Mouse (Mus musculus): ENCODE results near the gene Efcab14. TPM values are rescaled to one million over a fixed set of nuclear protein-coding genes. Genes with fewer than 3 reads are reported as not detected.

Gene Efcab14
- polyA plus RNA-seq, 1 experiment, result 11.1 TPM

DNA sequence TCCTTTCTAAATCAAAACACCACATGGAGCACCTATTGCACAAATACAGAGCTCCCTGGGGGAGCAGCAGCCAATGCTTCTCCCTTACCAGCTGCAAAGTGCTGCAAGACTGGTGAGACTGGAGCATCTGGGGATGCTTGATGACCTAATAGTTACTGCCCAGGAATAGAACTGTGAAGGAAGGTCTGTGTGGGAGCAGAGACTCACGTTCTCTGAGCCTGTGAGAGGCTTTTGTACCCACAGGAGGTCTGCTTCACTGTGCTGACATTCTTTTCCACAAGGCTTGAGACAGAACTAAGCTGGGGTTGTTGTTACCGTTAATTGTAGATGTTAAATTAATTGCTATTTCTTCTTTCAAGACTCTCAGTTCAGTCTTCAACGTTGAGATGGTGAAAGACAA lies 53.3 kb downstream of the Efcab14 start:
- peaks cover 19% of the 10 kb centered on the region for H3K36me3 ChIP-seq (ENCODE audit: control insufficient read depth, insufficient read depth)
- no peaks in the 10 kb centered on the region for H3K27me3 ChIP-seq (ENCODE audit: control insufficient read depth, insufficient read depth, insufficient read length)
- no peak overlapping the region for H3K4me2 ChIP-seq (ENCODE audit: low read depth)
- H3K79me2 ChIP-seq (ENCODE audit: control insufficient read depth, insufficient read depth), result no peaks in the 10 kb centered on the region
- no peak overlapping the region for H3K4me3 ChIP-seq
- TF ChIP-seq TCF12 (IDR thresholded peaks at IDR 0.05; ENCODE audit: insufficient read depth, poor library complexity, severe bottlenecking), result no peak
- TF ChIP-seq POLR2AphosphoS2 (IDR thresholded peaks at IDR 0.05; ENCODE audit: insufficient read length, low read depth), result no peak
- TF ChIP-seq TCF3 (IDR thresholded peaks at IDR 0.05; ENCODE audit: insufficient read length, low read depth), result no peak
- no peak overlapping the region for H3ac ChIP-seq (ENCODE audit: control insufficient read depth, insufficient read length)

DNA sequence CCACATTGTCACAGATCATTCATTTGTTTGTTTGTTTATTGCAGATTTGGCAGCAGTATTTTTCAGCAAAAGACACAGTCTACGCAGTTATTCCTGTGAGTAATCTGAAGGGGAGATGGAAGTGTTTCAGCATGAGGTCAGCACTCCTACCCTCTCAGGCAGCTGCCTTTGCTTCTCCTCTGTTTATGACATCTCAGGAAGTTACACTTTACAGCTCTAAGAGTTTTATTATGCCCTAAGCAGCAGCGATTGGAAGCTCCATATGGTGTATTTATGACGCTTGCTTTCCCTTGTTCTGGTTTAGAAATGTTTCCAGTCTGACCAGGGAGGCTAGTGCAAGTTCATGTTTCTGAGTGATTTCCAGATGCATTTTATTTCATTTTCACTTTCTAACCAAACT lies 57.8 kb downstream of the Efcab14 start:
- Histone ChIP-seq H3K27me3 (ENCODE audit: control insufficient read depth, insufficient read depth, insufficient read length) (no peaks in the 10 kb centered on the region), H3K79me2 (ENCODE audit: control insufficient read depth, insufficient read depth) (no peaks in the 10 kb centered on the region), H3ac (ENCODE audit: control insufficient read depth, insufficient read length) (no peak overlapping the region), H3K4me2 (ENCODE audit: low read depth) (no peak overlapping the region), H3K4me3 (no peak overlapping the region), H3K36me3 (ENCODE audit: control insufficient read depth, insufficient read depth) (peaks cover 22% of the 10 kb centered on the region)
- no peak for TF ChIP-seq POLR2AphosphoS2 (IDR thresholded peaks at IDR 0.05; ENCODE audit: insufficient read length, low read depth)
- no peak for TF ChIP-seq POLR2A (IDR thresholded peaks at IDR 0.05; ENCODE audit: insufficient read length, low read depth)
- TF ChIP-seq CEBPB (IDR thresholded peaks at IDR 0.05; ENCODE audit: insufficient read depth, poor library complexity, severe bottlenecking), result no peak
- no peak for TF ChIP-seq MYOD1 (IDR thresholded peaks at IDR 0.05; ENCODE audit: control insufficient read depth in 1 of 3, insufficient read length in 2 of 3, low read depth in 2 of 3)
- no peak for TF ChIP-seq TCF12 (IDR thresholded peaks at IDR 0.05; ENCODE audit: insufficient read depth, poor library complexity, severe bottlenecking)
- TF ChIP-seq SRF (IDR thresholded peaks at IDR 0.05; ENCODE audit: control insufficient read depth, insufficient read length, low read depth), result no peak
- TF ChIP-seq E2F4 (IDR thresholded peaks at IDR 0.05; ENCODE audit: insufficient read depth), result no peak
- TF ChIP-seq MAX (IDR thresholded peaks at IDR 0.05; ENCODE audit: low read depth), result no peak
- no peak for TF ChIP-seq MYOG (IDR thresholded peaks at IDR 0.05; ENCODE audit: control insufficient read depth in 1 of 3, insufficient read depth in 1 of 3, insufficient read length in 2 of 3, low read depth in 2 of 3)
- TF ChIP-seq REST (IDR thresholded peaks at IDR 0.05; ENCODE audit: insufficient read depth, insufficient read length), result no peak
- TF ChIP-seq TCF3 (IDR thresholded peaks at IDR 0.05; ENCODE audit: insufficient read length, low read depth), result no peak
- TF ChIP-seq USF1 (IDR thresholded peaks at IDR 0.05; ENCODE audit: low read depth), result no peak

DNA sequence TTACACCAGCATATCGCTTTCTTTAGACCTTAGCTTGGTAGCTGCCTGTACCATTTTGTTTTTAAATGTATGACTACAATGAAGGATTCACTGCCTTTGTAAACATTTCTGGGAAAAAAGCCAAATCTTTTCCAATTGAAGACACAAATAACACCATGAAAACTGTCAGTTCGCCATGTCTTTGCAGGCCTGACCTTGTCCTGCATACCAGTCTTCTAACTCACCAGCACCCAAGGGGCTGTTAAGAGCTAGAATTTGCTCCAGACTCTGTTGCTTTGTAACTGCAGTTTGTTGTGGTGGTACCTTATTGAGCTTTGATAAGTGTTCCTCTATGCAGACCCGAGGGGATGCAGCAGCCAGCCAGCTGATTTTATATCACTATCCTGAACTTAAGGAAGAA lies 62.4 kb downstream of the Efcab14 start:
- no peaks in the 10 kb centered on the region for H3K27me3 ChIP-seq (ENCODE audit: control insufficient read depth, insufficient read depth, insufficient read length)
- TF ChIP-seq REST (IDR thresholded peaks at IDR 0.05; ENCODE audit: insufficient read depth, insufficient read length) (no peak), TCF3 (IDR thresholded peaks at IDR 0.05; ENCODE audit: insufficient read length, low read depth) (no peak), TCF12 (IDR thresholded peaks at IDR 0.05; ENCODE audit: insufficient read depth, poor library complexity, severe bottlenecking) (no peak), POLR2A (IDR thresholded peaks at IDR 0.05; ENCODE audit: insufficient read length, low read depth) (no peak), CEBPB (IDR thresholded peaks at IDR 0.05; ENCODE audit: insufficient read depth, poor library complexity, severe bottlenecking) (no peak), POLR2AphosphoS2 (IDR thresholded peaks at IDR 0.05; ENCODE audit: insufficient read length, low read depth) (no peak), USF1 (IDR thresholded peaks at IDR 0.05; ENCODE audit: low read depth) (no peak), E2F4 (IDR thresholded peaks at IDR 0.05; ENCODE audit: insufficient read depth) (no peak), MYOG (IDR thresholded peaks at IDR 0.05; ENCODE audit: control insufficient read depth in 1 of 3, insufficient read depth in 1 of 3, insufficient read length in 2 of 3, low read depth in 2 of 3) (no peak), SRF (IDR thresholded peaks at IDR 0.05; ENCODE audit: control insufficient read depth, insufficient read length, low read depth) (no peak), MAX (IDR thresholded peaks at IDR 0.05; ENCODE audit: low read depth) (no peak), MYOD1 (IDR thresholded peaks at IDR 0.05; ENCODE audit: control insufficient read depth in 1 of 3, insufficient read length in 2 of 3, low read depth in 2 of 3) (no peak)
- H3K4me2 ChIP-seq (ENCODE audit: low read depth), result no peak overlapping the region
- H3K4me3 ChIP-seq, result no peak overlapping the region
- H3ac ChIP-seq (ENCODE audit: control insufficient read depth, insufficient read length), result no peak overlapping the region
- no peaks in the 10 kb centered on the region for H3K79me2 ChIP-seq (ENCODE audit: control insufficient read depth, insufficient read depth)
- peaks cover 34% of the 10 kb centered on the region for H3K36me3 ChIP-seq (ENCODE audit: control insufficient read depth, insufficient read depth)

DNA sequence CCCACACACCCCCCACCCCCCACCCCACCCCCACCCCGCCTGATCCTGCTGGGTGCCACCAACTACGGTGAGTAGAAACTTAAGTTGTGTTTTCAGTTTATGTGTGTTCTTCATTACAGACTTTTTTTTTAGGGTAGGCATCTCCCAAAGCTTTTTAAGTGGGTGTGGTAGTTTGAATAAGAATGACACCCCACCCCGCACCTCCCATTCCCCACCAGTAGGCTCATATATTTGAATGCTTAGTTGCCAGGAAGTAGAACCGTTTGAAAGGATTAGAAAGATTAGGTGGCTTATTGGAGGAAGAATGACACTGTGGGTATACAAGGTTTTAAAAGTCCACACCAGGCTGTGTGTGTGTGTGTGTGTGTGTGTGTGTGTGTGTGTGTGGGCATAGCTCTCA lies 74.8 kb downstream of the Efcab14 start:
- no peak overlapping the region for H3ac ChIP-seq (ENCODE audit: control insufficient read depth, insufficient read length)
- TF ChIP-seq USF1 (IDR thresholded peaks at IDR 0.05; ENCODE audit: low read depth), result no peak
- TF ChIP-seq POLR2AphosphoS2 (IDR thresholded peaks at IDR 0.05; ENCODE audit: insufficient read length, low read depth), result no peak
- TF ChIP-seq POLR2A (IDR thresholded peaks at IDR 0.05; ENCODE audit: insufficient read length, low read depth), result no peak
- TF ChIP-seq TCF12 (IDR thresholded peaks at IDR 0.05; ENCODE audit: insufficient read depth, poor library complexity, severe bottlenecking), result no peak
- TF ChIP-seq SRF (IDR thresholded peaks at IDR 0.05; ENCODE audit: control insufficient read depth, insufficient read length, low read depth), result no peak
- no peak for TF ChIP-seq MAX (IDR thresholded peaks at IDR 0.05; ENCODE audit: low read depth)
- TF ChIP-seq MYOG (IDR thresholded peaks at IDR 0.05; ENCODE audit: control insufficient read depth in 1 of 3, insufficient read depth in 1 of 3, insufficient read length in 2 of 3, low read depth in 2 of 3), result no peak
- TF ChIP-seq REST (IDR thresholded peaks at IDR 0.05; ENCODE audit: insufficient read depth, insufficient read length), result no peak
- TF ChIP-seq E2F4 (IDR thresholded peaks at IDR 0.05; ENCODE audit: insufficient read depth), result no peak
- no peak for TF ChIP-seq TCF3 (IDR thresholded peaks at IDR 0.05; ENCODE audit: insufficient read length, low read depth)
- TF ChIP-seq MYOD1 (IDR thresholded peaks at IDR 0.05; ENCODE audit: control insufficient read depth in 1 of 3, insufficient read length in 2 of 3, low read depth in 2 of 3), result no peak
- TF ChIP-seq CEBPB (IDR thresholded peaks at IDR 0.05; ENCODE audit: insufficient read depth, poor library complexity, severe bottlenecking), result no peak
- no peaks in the 10 kb centered on the region for H3K27me3 ChIP-seq (ENCODE audit: control insufficient read depth, insufficient read depth, insufficient read length)
- no peaks in the 10 kb centered on the region for H3K36me3 ChIP-seq (ENCODE audit: control insufficient read depth, insufficient read depth)
- H3K4me2 ChIP-seq (ENCODE audit: low read depth), result no peak overlapping the region
- no peaks in the 10 kb centered on the region for H3K79me2 ChIP-seq (ENCODE audit: control insufficient read depth, insufficient read depth)
- no peak overlapping the region for H3K4me3 ChIP-seq

DNA sequence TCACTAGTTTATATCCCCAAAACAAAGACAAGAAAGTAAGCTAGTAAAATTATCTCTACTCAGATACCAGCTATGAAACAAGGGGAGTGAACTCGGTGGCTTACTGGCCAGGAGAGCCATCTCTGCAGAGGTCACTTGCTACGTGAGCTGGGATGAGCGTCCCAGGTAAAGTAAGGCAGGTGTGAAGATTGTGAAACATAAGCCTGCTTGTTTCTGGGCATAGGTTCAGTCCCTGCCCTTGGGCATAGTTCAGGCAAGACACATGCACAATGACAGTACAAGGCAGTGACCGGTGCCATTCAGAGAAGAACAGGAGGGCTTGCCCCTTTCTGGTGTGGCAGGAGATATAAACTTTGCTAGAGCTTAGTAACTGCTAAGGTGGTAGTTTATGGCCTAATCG lies 78.1 kb downstream of the Efcab14 start:
- Histone ChIP-seq H3K4me3 (no peak overlapping the region), H3K27me3 (ENCODE audit: control insufficient read depth, insufficient read depth, insufficient read length) (no peaks in the 10 kb centered on the region), H3K79me2 (ENCODE audit: control insufficient read depth, insufficient read depth) (no peaks in the 10 kb centered on the region), H3K36me3 (ENCODE audit: control insufficient read depth, insufficient read depth) (no peaks in the 10 kb centered on the region), H3ac (ENCODE audit: control insufficient read depth, insufficient read length) (no peak overlapping the region), H3K4me2 (ENCODE audit: low read depth) (no peak overlapping the region)
- TF ChIP-seq MYOG (IDR thresholded peaks at IDR 0.05; ENCODE audit: control insufficient read depth in 1 of 3, insufficient read depth in 1 of 3, insufficient read length in 2 of 3, low read depth in 2 of 3), result no peak
- TF ChIP-seq E2F4 (IDR thresholded peaks at IDR 0.05; ENCODE audit: insufficient read depth), result no peak
- TF ChIP-seq MAX (IDR thresholded peaks at IDR 0.05; ENCODE audit: low read depth), result no peak
- no peak for TF ChIP-seq POLR2A (IDR thresholded peaks at IDR 0.05; ENCODE audit: insufficient read length, low read depth)
- no peak for TF ChIP-seq CEBPB (IDR thresholded peaks at IDR 0.05; ENCODE audit: insufficient read depth, poor library complexity, severe bottlenecking)
- TF ChIP-seq USF1 (IDR thresholded peaks at IDR 0.05; ENCODE audit: low read depth), result no peak
- TF ChIP-seq POLR2AphosphoS2 (IDR thresholded peaks at IDR 0.05; ENCODE audit: insufficient read length, low read depth), result no peak
- no peak for TF ChIP-seq REST (IDR thresholded peaks at IDR 0.05; ENCODE audit: insufficient read depth, insufficient read length)
- no peak for TF ChIP-seq TCF3 (IDR thresholded peaks at IDR 0.05; ENCODE audit: insufficient read length, low read depth)
- no peak for TF ChIP-seq TCF12 (IDR thresholded peaks at IDR 0.05; ENCODE audit: insufficient read depth, poor library complexity, severe bottlenecking)
- TF ChIP-seq MYOD1 (IDR thresholded peaks at IDR 0.05; ENCODE audit: control insufficient read depth in 1 of 3, insufficient read length in 2 of 3, low read depth in 2 of 3), result no peak
- TF ChIP-seq SRF (IDR thresholded peaks at IDR 0.05; ENCODE audit: control insufficient read depth, insufficient read length, low read depth), result no peak
